Mouse (Mus musculus) bone marrow macrophage, adult 2 months (primary cell): ENCODE measurements around the gene Plekhg1.

Source experiments
- CTCF ChIP-seq: IDR thresholded peaks from 2 replicates; pipeline ENCODE4 v1.5.1; 2012; ENCODE audit warnings: low read depth, mild to moderate bottlenecking, low read length, moderate library complexity
- POLR2A ChIP-seq: IDR thresholded peaks from 2 replicates; pipeline ENCODE4 v1.6.1; 2012; ENCODE audit warnings: mild to moderate bottlenecking, low read depth, low read length, borderline replicate concordance

DNA sequence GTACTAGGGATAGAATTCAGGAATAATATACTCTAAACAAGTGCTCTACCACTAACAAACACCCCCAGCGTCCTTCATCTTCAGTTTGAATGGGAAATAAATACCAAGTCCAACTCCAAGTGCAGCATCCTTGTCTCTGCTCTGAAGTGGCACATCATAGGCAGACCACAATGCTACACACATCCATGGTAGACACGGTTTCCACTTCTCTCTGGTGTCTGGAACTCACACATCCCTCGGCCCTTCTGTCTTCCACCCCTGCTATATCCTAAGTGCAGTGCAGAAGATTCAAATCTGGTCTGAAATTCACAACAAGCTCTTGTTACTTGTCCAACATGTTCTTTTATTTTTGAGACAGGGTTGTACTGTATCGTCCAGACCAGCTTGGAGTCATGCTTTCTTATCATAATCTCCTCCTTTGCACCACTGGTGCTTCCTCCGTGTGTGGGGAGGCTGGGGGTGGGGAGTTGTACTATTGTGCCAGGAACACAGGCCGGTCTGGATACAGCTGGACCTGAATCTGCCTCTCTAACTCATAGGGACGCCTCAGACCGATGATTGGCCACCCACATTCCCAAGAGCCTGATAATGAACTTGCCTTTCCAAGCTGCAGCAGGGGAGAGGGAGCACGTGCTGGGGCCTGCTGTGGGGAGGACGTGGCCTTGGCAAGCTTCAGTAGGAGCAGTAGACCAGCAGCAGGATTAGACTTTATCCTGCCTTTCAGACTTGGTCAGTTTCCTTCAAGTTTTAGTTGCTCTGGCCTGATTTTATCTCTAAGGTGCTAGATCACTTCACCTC, 70.5 kb downstream of the Plekhg1 start:
- TF ChIP-seq POLR2A, result no peak
- TF ChIP-seq CTCF, result no peak
